Mouse (Mus musculus): ENCODE measurements around the gene Mobp. TPM values are rescaled to one million over a fixed set of nuclear protein-coding genes. Genes with fewer than 3 reads are reported as not detected.

Mobp gene
- polyA plus RNA-seq, 1 experiment from 2014 or later: 0.04 TPM

DNA sequence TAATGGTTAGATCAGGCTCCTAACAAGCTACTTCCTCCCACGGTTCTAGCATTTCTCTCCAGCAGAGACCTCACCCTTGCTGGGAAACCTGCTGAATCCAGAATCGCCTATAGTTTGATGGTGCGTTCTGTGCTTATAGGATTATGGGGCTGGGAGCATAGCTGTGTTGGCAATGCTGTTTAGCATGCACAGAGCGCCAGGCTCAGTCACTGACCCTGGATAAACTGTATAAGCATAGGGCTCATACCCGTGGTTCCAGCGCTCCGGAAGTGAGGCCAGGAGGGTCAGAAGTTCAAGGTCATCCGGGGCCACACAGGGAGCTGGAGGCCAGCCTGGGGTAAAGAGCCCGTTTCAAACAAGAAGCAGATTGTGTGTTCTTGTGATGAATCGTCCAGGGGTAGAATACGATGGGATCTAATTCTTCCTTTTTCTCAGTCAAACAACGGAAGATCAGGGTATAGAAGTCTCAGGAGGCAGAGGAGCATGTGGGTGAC, 2.4 kb downstream of the Mobp start:
- DNase-seq (ENCODE audit: low spot score): no peak
- TF ChIP-seq CTCF (IDR thresholded peaks at IDR 0.05; ENCODE audit: low read depth): no peak
- Histone ChIP-seq H3K27ac (no peak overlapping the region), H3K9ac (ENCODE audit: low read depth, low read length) (no peak overlapping the region), H3K4me2 (ENCODE audit: low read length) (no peak overlapping the region), H3K4me3 (replicated peaks; ENCODE audit: low read depth, low read length) (no peak overlapping the region), H3K36me3 (ENCODE audit: insufficient read depth, low read length) (no peaks in the 10 kb centered on the region), H3K27me3 (ENCODE audit: insufficient read depth, low read length) (no peaks in the 10 kb centered on the region), H3K9me3 (replicated peaks; ENCODE audit: low read length) (no peaks in the 10 kb centered on the region), H3K4me1 (replicated peaks; ENCODE audit: insufficient read depth, low read length) (no peaks in the 10 kb centered on the region)
- 75% methylated on average over 12 of the region's 12 CpGs for WGBS
- ATAC-seq (replicated peaks; ENCODE audit: low FRiP score, low read depth): no peak

DNA sequence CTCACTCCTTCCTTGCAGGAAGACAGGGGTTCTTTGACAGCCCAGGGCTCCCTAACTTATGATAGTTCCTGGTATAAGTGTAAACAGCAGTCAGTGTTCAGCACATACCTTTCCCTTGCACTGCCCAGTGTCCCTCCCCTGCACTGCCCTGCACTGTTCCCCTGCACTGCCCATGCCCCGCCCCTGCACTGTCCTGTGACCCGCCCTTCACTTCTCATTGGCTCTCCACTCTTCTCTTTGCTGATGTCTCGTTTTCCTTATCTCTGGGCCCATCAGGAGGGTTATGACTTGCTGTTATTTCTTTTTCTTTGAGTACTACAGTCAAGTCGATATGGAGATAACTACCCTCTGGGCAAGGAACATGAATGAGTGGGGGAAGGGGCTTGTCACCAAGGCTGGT, 8.5 kb downstream of the Mobp start:
- H3K9ac ChIP-seq (ENCODE audit: low read depth, low read length): no peak overlapping the region
- no peaks in the 10 kb centered on the region for H3K9me3 ChIP-seq (replicated peaks; ENCODE audit: low read length)
- no peak for TF ChIP-seq CTCF (IDR thresholded peaks at IDR 0.05; ENCODE audit: low read depth)
- DNase-seq (ENCODE audit: low spot score) (peak; percentile 9), ATAC-seq (replicated peaks; ENCODE audit: low FRiP score, low read depth) (peak; percentile 65; the same call in 1 of the 2 replicates)
- WGBS: 39% methylated on average over 4 of the region's 4 CpGs
- H3K4me1 ChIP-seq (replicated peaks; ENCODE audit: insufficient read depth, low read length): no peaks in the 10 kb centered on the region
- no peaks in the 10 kb centered on the region for H3K36me3 ChIP-seq (ENCODE audit: insufficient read depth, low read length)
- no peak overlapping the region for H3K4me2 ChIP-seq (ENCODE audit: low read length)
- no peaks in the 10 kb centered on the region for H3K27me3 ChIP-seq (ENCODE audit: insufficient read depth, low read length)
- H3K27ac ChIP-seq: no peak overlapping the region
- no peak overlapping the region for H3K4me3 ChIP-seq (replicated peaks; ENCODE audit: low read depth, low read length)

DNA sequence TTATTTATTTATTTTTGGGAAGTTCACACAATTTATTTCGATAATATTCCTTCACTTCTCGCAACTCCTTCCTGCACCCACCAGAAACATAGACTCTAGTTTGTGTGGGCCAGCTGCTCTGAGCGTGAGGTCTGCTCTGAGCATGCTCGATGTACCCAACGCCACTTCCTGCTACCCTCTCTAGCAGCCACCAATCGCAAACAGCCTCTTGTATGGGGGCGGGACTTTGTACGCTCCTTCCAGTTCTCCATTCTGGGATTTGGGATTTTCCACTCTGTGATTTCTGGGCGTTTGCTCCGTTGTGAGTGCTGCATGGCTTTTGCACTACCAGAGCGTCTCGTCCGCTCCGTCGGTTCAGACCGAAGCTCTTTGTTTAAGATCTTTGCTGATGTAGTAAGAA, 14.4 kb downstream of the Mobp start:
- DNase-seq (ENCODE audit: low spot score) (no peak), ATAC-seq (replicated peaks; ENCODE audit: low FRiP score, low read depth) (no peak)
- Histone ChIP-seq H3K4me1 (replicated peaks; ENCODE audit: insufficient read depth, low read length) (no peaks in the 10 kb centered on the region), H3K4me3 (replicated peaks; ENCODE audit: low read depth, low read length) (no peak overlapping the region), H3K4me2 (ENCODE audit: low read length) (no peak overlapping the region), H3K9ac (ENCODE audit: low read depth, low read length) (no peak overlapping the region), H3K9me3 (replicated peaks; ENCODE audit: low read length) (no peaks in the 10 kb centered on the region), H3K36me3 (ENCODE audit: insufficient read depth, low read length) (no peaks in the 10 kb centered on the region), H3K27ac (no peak overlapping the region), H3K27me3 (ENCODE audit: insufficient read depth, low read length) (no peaks in the 10 kb centered on the region)
- TF ChIP-seq CTCF (IDR thresholded peaks at IDR 0.05; ENCODE audit: low read depth): no peak
- 87% methylated on average over 16 of the region's 16 CpGs for WGBS

DNA sequence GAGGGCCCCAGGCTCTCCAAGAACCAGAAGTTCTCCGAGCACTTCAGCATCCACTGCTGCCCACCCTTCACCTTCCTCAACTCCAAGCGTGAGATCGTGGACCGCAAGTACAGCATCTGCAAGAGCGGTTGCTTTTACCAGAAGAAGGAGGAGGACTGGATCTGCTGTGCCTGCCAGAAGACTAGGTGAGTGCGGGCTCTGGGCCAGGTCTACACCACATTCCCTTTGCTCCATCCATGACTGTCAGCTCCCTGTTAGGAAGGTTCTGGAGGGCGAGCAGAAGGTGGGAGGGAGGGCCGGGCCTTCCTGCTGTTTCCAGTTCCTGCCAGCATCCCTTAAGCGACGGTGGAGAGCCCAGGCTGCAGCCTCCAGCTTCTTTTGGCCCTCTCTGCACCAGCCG, 18.3 kb downstream of the Mobp start:
- no peaks in the 10 kb centered on the region for H3K27me3 ChIP-seq (ENCODE audit: insufficient read depth, low read length)
- H3K4me3 ChIP-seq (replicated peaks; ENCODE audit: low read depth, low read length): no peak overlapping the region
- no peak for TF ChIP-seq CTCF (IDR thresholded peaks at IDR 0.05; ENCODE audit: low read depth)

DNA sequence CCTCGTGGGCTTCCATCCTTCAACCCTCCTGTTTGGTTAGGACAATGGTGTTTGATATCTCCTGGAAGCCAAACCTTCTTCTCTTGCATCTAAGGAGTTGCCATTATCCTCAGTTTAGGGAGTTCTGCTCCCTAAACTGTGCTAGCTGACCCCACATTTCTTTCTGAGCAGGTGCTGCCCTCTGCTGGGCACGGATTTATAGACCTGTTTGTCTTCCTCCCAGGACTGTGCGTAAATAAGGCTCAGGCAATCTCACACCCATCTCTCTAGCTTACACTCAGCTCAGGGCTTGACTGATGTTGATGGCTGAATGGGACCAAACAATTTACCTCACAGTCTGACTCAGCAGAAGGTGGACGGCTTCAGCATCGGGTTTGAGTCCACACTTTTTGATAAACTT, 21.8 kb downstream of the Mobp start:
- Histone ChIP-seq H3K9ac (ENCODE audit: low read depth, low read length) (no peak overlapping the region), H3K4me1 (replicated peaks; ENCODE audit: insufficient read depth, low read length) (no peaks in the 10 kb centered on the region), H3K9me3 (replicated peaks; ENCODE audit: low read length) (no peaks in the 10 kb centered on the region), H3K36me3 (ENCODE audit: insufficient read depth, low read length) (no peaks in the 10 kb centered on the region), H3K4me3 (replicated peaks; ENCODE audit: low read depth, low read length) (no peak overlapping the region), H3K27me3 (ENCODE audit: insufficient read depth, low read length) (no peaks in the 10 kb centered on the region), H3K4me2 (ENCODE audit: low read length) (no peak overlapping the region), H3K27ac (no peak overlapping the region)
- 36% methylated on average over 5 of the region's 5 CpGs for WGBS
- peak; percentile 79 for TF ChIP-seq CTCF (IDR thresholded peaks at IDR 0.05; ENCODE audit: low read depth)
- ATAC-seq (replicated peaks; ENCODE audit: low FRiP score, low read depth) (0 out of 2 replicates have a peak, but pooled peaks have one; percentile 33), DNase-seq (ENCODE audit: low spot score) (peak; percentile 70)

More for the DNA sequence above, 18.3 kb downstream of the Mobp start:
- Histone ChIP-seq H3K9me3 (replicated peaks; ENCODE audit: low read length) (no peaks in the 10 kb centered on the region), H3K9ac (ENCODE audit: low read depth, low read length) (no peak overlapping the region), H3K36me3 (ENCODE audit: insufficient read depth, low read length) (no peaks in the 10 kb centered on the region), H3K4me2 (ENCODE audit: low read length) (no peak overlapping the region), H3K4me1 (replicated peaks; ENCODE audit: insufficient read depth, low read length) (no peaks in the 10 kb centered on the region), H3K27ac (no peak overlapping the region)
- 62% methylated on average over 11 of the region's 11 CpGs for WGBS
- ATAC-seq (replicated peaks; ENCODE audit: low FRiP score, low read depth) (no peak), DNase-seq (ENCODE audit: low spot score) (no peak)

DNA sequence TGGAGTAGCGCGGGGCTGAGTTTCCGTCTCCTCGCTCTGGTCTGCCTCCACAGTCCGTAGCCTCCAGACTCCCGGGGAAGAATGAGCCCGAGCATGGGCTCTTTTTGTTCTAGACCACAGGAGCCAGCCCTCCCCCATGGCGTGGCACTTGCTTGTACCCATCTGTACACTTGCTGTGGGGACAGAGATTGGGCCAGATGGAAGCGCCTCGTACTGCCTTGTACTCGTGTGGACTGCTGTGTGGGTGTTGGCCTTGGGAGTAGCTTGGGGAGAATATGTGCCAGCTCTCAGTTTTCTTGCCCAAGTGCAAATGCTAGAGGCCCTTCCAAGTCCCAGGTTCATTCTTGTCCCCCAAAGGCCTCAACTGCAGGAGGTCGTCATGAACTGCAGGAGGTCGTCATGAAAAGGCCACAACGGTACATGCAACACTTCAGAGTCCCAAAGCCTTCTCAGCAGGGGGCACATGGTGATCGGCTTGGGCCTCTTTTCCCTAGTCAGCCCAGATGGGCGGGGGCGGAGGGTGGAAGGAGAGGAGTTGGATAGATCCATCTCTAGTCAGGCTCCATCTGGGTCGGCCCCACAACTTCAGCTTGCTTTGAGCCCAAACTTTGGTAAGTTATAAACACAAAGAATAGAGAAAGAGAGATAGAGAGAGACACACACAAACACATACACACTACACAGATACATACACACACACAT, 25.1 kb downstream of the Mobp start:
- no peaks in the 10 kb centered on the region for H3K36me3 ChIP-seq (ENCODE audit: insufficient read depth, low read length)
- no peaks in the 10 kb centered on the region for H3K4me1 ChIP-seq (replicated peaks; ENCODE audit: insufficient read depth, low read length)
- H3K4me3 ChIP-seq (replicated peaks; ENCODE audit: low read depth, low read length): no peak overlapping the region
- no peak for DNase-seq (ENCODE audit: low spot score)
- H3K27me3 ChIP-seq (ENCODE audit: insufficient read depth, low read length): no peaks in the 10 kb centered on the region
- H3K27ac ChIP-seq: no peak overlapping the region
- 88% methylated on average over 18 of the region's 18 CpGs for WGBS
- no peak for TF ChIP-seq CTCF (IDR thresholded peaks at IDR 0.05; ENCODE audit: low read depth)
- H3K9me3 ChIP-seq (replicated peaks; ENCODE audit: low read length): no peaks in the 10 kb centered on the region
- no peak for ATAC-seq (replicated peaks; ENCODE audit: low FRiP score, low read depth)
- no peak overlapping the region for H3K4me2 ChIP-seq (ENCODE audit: low read length)
- H3K9ac ChIP-seq (ENCODE audit: low read depth, low read length): no peak overlapping the region
